Mouse (Mus musculus) heart, embryonic 15.5 days (tissue): ENCODE measurements around the gene Plcb4. TPM values are rescaled to one million over a fixed set of nuclear protein-coding genes. Genes with fewer than 3 reads are reported as not detected.

Experiments
- ATAC-seq: fragments of 200-750 bp; cut with Nextera tagmentation; replicated peaks from 2 replicates; pipeline ENCODE4 v1.8.0; 2017; ENCODE audit warnings: low read depth, moderate TSS enrichment; ENCODE audit not compliant: insufficient number of reproducible peaks, insufficient read depth, low FRiP score
- H3K27ac ChIP-seq: fragments of 300-500 bp; sonication (generic); 2 replicates; pipeline ENCODE4 v1.5.1; 2015; ENCODE audit warnings: mild to moderate bottlenecking, inconsistent platforms
- H3K27me3 ChIP-seq: fragments of 300-500 bp; sonication (generic); 2 replicates; pipeline ENCODE4 v1.6.1; 2015; ENCODE audit warnings: inconsistent platforms
- H3K36me3 ChIP-seq: fragments of 300-500 bp; sonication (generic); 2 replicates; pipeline ENCODE4 v1.6.1; 2015; ENCODE audit warnings: mild to moderate bottlenecking, inconsistent platforms
- H3K4me1 ChIP-seq: fragments of 300-500 bp; sonication (generic); replicated peaks from 2 replicates; pipeline ENCODE4 v1.6.1; 2015; ENCODE audit warnings: inconsistent platforms
- H3K4me2 ChIP-seq: fragments of 300-500 bp; sonication (generic); 2 replicates; pipeline ENCODE4 v1.6.1; 2015; ENCODE audit warnings: inconsistent platforms, mild to moderate bottlenecking, moderate library complexity
- H3K4me3 ChIP-seq: fragments of 300-500 bp; sonication (generic); 2 replicates; pipeline ENCODE4 v1.5.1; 2015; ENCODE audit warnings: mild to moderate bottlenecking, inconsistent platforms
- H3K9ac ChIP-seq: fragments of 300-500 bp; sonication (generic); 2 replicates; pipeline ENCODE4 v1.6.1; 2015; ENCODE audit warnings: mild to moderate bottlenecking, inconsistent platforms
- H3K9me3 ChIP-seq: fragments of 300-500 bp; sonication (generic); replicated peaks from 2 replicates; pipeline ENCODE4 v1.6.1; 2016; ENCODE audit warnings: inconsistent platforms
- WGBS: fragments of 180-500 bp; shearing (Covaris S2); methylation state at CpG from one replicate; pipeline ENCODE4 v1.1.7; 2015; ENCODE audit warnings: mixed read lengths; 5-methylcytosine and 5-hydroxymethylcytosine counted together
- polyA plus RNA-seq: library from polyadenylated mRNA; unstranded; fragments of >200 nt; fragmentation: Nextera tagmentation; extraction: Ambion mirVana; gene quantifications from 2 replicates; pipeline ENCODE4 v1.2.1, GENCODE M21; 2015

Plcb4 gene
- polyA plus RNA-seq, 1 experiment from 2014 or later = 38.8 TPM

- H3K4me1 ChIP-seq = peaks cover 6% of the 10 kb centered on the region
- 82% methylated on average over 4 of the region's 4 CpGs for WGBS
- ATAC-seq = no peak
Measured at GRCm38 (mm10) chr2:135932569-135932968, 273.8 kb downstream of the Plcb4 start.

GRCm38 (mm10) chr2:135936376-135936775, 277.6 kb downstream of the Plcb4 start:
- H3K4me1 ChIP-seq = peaks cover 6% of the 10 kb centered on the region
- H3K9me3 ChIP-seq = no peaks in the 10 kb centered on the region
- 53% methylated on average over 6 of the region's 6 CpGs for WGBS
- H3K4me3 ChIP-seq = no peak overlapping the region
- no peak overlapping the region for H3K9ac ChIP-seq
- H3K36me3 ChIP-seq = no peaks in the 10 kb centered on the region
- ATAC-seq = no peak
- peak overlapping the region; percentile 21; the same call in 1 of the 2 replicates for H3K27ac ChIP-seq
- no peak overlapping the region for H3K4me2 ChIP-seq
- H3K27me3 ChIP-seq = no peaks in the 10 kb centered on the region

More at GRCm38 (mm10) chr2:135932569-135932968, 273.8 kb downstream of the Plcb4 start:
- Histone ChIP-seq H3K4me2 (no peak overlapping the region), H3K9me3 (no peaks in the 10 kb centered on the region), H3K27ac (no peak overlapping the region), H3K27me3 (no peaks in the 10 kb centered on the region), H3K4me3 (no peak overlapping the region), H3K36me3 (no peaks in the 10 kb centered on the region), H3K9ac (no peak overlapping the region)

- Histone ChIP-seq H3K9me3 (no peaks in the 10 kb centered on the region), H3K4me3 (no peak overlapping the region), H3K36me3 (no peaks in the 10 kb centered on the region; the same call in 1 of the 2 replicates), H3K9ac (no peak overlapping the region), H3K4me2 (no peak overlapping the region), H3K27me3 (no peaks in the 10 kb centered on the region), H3K27ac (no peak overlapping the region), H3K4me1 (peaks cover 6% of the 10 kb centered on the region)
- WGBS = 84% methylated on average over 6 of the region's 6 CpGs
- ATAC-seq = no peak
Measured at GRCm38 (mm10) chr2:135937646-135938045, 278.8 kb downstream of the Plcb4 start.

- Histone ChIP-seq H3K27ac (no peak overlapping the region), H3K9me3 (no peaks in the 10 kb centered on the region), H3K4me2 (no peak overlapping the region), H3K27me3 (no peaks in the 10 kb centered on the region), H3K9ac (no peak overlapping the region), H3K36me3 (no peaks in the 10 kb centered on the region; the same call in 1 of the 2 replicates), H3K4me1 (peaks cover 6% of the 10 kb centered on the region), H3K4me3 (no peak overlapping the region)
- WGBS = 64% methylated on average over 9 of the region's 9 CpGs
- ATAC-seq = no peak
Measured at GRCm38 (mm10) chr2:135939933-135940332, 281.1 kb downstream of the Plcb4 start.

GRCm38 (mm10) chr2:135947839-135948238, 289.0 kb downstream of the Plcb4 start:
- no peak overlapping the region for H3K27ac ChIP-seq
- no peak overlapping the region for H3K4me2 ChIP-seq
- no peaks in the 10 kb centered on the region for H3K9me3 ChIP-seq
- 68% methylated on average over 1 of the region's 1 CpGs for WGBS
- H3K36me3 ChIP-seq = peaks cover 14% of the 10 kb centered on the region; the same call in 1 of the 2 replicates
- no peak for ATAC-seq
- no peaks in the 10 kb centered on the region for H3K4me1 ChIP-seq
- no peaks in the 10 kb centered on the region for H3K27me3 ChIP-seq
- no peak overlapping the region for H3K4me3 ChIP-seq
- H3K9ac ChIP-seq = no peak overlapping the region

GRCm38 (mm10) chr2:135954760-135955548, 296.1 kb downstream of the Plcb4 start:
- H3K4me1 ChIP-seq = no peaks in the 10 kb centered on the region
- WGBS = 72% methylated on average over 13 of the region's 13 CpGs
- no peaks in the 10 kb centered on the region for H3K27me3 ChIP-seq
- H3K9ac ChIP-seq = no peak overlapping the region
- H3K4me3 ChIP-seq = no peak overlapping the region
- no peaks in the 10 kb centered on the region for H3K9me3 ChIP-seq
- H3K4me2 ChIP-seq = no peak overlapping the region
- peaks cover 20% of the 10 kb centered on the region for H3K36me3 ChIP-seq
- no peak overlapping the region for H3K27ac ChIP-seq
- no peak for ATAC-seq

- Histone ChIP-seq H3K4me1 (no peaks in the 10 kb centered on the region), H3K9ac (no peak overlapping the region), H3K36me3 (peaks cover 20% of the 10 kb centered on the region), H3K4me2 (no peak overlapping the region), H3K4me3 (no peak overlapping the region), H3K27me3 (no peaks in the 10 kb centered on the region), H3K27ac (no peak overlapping the region), H3K9me3 (no peaks in the 10 kb centered on the region)
- WGBS = 82% methylated on average over 8 of the region's 8 CpGs
- ATAC-seq = no peak
Measured at GRCm38 (mm10) chr2:135955796-135956195, 297.0 kb downstream of the Plcb4 start.

GRCm38 (mm10) chr2:135957689-135958088, 298.9 kb downstream of the Plcb4 start:
- Histone ChIP-seq H3K4me2 (no peak overlapping the region), H3K27ac (no peak overlapping the region), H3K9ac (no peak overlapping the region), H3K9me3 (no peaks in the 10 kb centered on the region), H3K4me1 (no peaks in the 10 kb centered on the region), H3K27me3 (no peaks in the 10 kb centered on the region), H3K4me3 (no peak overlapping the region), H3K36me3 (peaks cover 15% of the 10 kb centered on the region; the same call in 1 of the 2 replicates)
- ATAC-seq = 0 out of 2 replicates have a peak, but pooled peaks have one; percentile 39
- 31% methylated on average over 7 of the region's 7 CpGs for WGBS

- 87% methylated on average over 17 of the region's 17 CpGs for WGBS
Measured at GRCm38 (mm10) chr2:135958453-135958852, 299.6 kb downstream of the Plcb4 start.

GRCm38 (mm10) chr2:135963089-135963488, 304.3 kb downstream of the Plcb4 start:
- Histone ChIP-seq H3K9ac (no peak overlapping the region), H3K27me3 (no peaks in the 10 kb centered on the region), H3K9me3 (no peaks in the 10 kb centered on the region), H3K36me3 (peaks cover 6% of the 10 kb centered on the region), H3K4me3 (no peak overlapping the region), H3K4me2 (no peak overlapping the region), H3K4me1 (no peaks in the 10 kb centered on the region; the same call in 1 of the 2 replicates), H3K27ac (no peak overlapping the region)
- WGBS = 46% methylated on average over 14 of the region's 14 CpGs
- peak; percentile 43; the same call in 1 of the 2 replicates for ATAC-seq

More at GRCm38 (mm10) chr2:135958453-135958852, 299.6 kb downstream of the Plcb4 start:
- no peak overlapping the region for H3K27ac ChIP-seq
- H3K27me3 ChIP-seq = no peaks in the 10 kb centered on the region
- no peaks in the 10 kb centered on the region; the same call in 1 of the 2 replicates for H3K4me1 ChIP-seq
- H3K4me3 ChIP-seq = no peak overlapping the region
- no peaks in the 10 kb centered on the region for H3K9me3 ChIP-seq
- no peak overlapping the region for H3K9ac ChIP-seq
- no peak overlapping the region for H3K4me2 ChIP-seq
- no peak for ATAC-seq
- H3K36me3 ChIP-seq = peaks cover 13% of the 10 kb centered on the region; the same call in 1 of the 2 replicates

- no peaks in the 10 kb centered on the region for H3K27me3 ChIP-seq
- H3K4me1 ChIP-seq = no peaks in the 10 kb centered on the region; the same call in 1 of the 2 replicates
- H3K9me3 ChIP-seq = no peaks in the 10 kb centered on the region
- no peak overlapping the region for H3K27ac ChIP-seq
- 60% methylated on average over 16 of the region's 16 CpGs for WGBS
- peaks cover 12% of the 10 kb centered on the region; the same call in 1 of the 2 replicates for H3K36me3 ChIP-seq
- no peak for ATAC-seq
- no peak overlapping the region for H3K4me2 ChIP-seq
- no peak overlapping the region for H3K9ac ChIP-seq
- H3K4me3 ChIP-seq = no peak overlapping the region
Measured at GRCm38 (mm10) chr2:135966871-135967557, 308.2 kb downstream of the Plcb4 start.
